Mouse (Mus musculus): Measurements from ENCODE around the gene Slc5a1. TPM values are rescaled to one million over a fixed set of nuclear protein-coding genes. Genes with fewer than 3 reads are reported as not detected.

The Slc5a1 gene
- total RNA-seq, 2 experiments from 2014 or later = not detected

GRCm38 (mm10) chr5:33146837-33147236, 42.8 kb downstream of the Slc5a1 start:
- no peak for ATAC-seq (replicated peaks; ENCODE audit: poor library complexity, severe bottlenecking)

GRCm38 (mm10) chr5:33147691-33148090, 43.7 kb downstream of the Slc5a1 start:
- ATAC-seq (replicated peaks; ENCODE audit: poor library complexity, severe bottlenecking) = no peak

- no peak for ATAC-seq (replicated peaks; ENCODE audit: poor library complexity, severe bottlenecking)
Measured at GRCm38 (mm10) chr5:33193567-33193966, 89.5 kb downstream of the Slc5a1 start.

GRCm38 (mm10) chr5:33195246-33195852, 91.3 kb downstream of the Slc5a1 start:
- no peak for ATAC-seq (replicated peaks; ENCODE audit: poor library complexity, severe bottlenecking)

GRCm38 (mm10) chr5:33200071-33200470, 96.1 kb downstream of the Slc5a1 start:
- no peak for ATAC-seq (replicated peaks; ENCODE audit: poor library complexity, severe bottlenecking)

- no peak for ATAC-seq (replicated peaks; ENCODE audit: poor library complexity, severe bottlenecking)
Measured at GRCm38 (mm10) chr5:33201697-33202096, 97.7 kb downstream of the Slc5a1 start.

- no peak for ATAC-seq (replicated peaks; ENCODE audit: poor library complexity, severe bottlenecking)
Measured at GRCm38 (mm10) chr5:33202516-33203170, 98.6 kb downstream of the Slc5a1 start.

- ATAC-seq (replicated peaks; ENCODE audit: poor library complexity, severe bottlenecking) = no peak
Measured at GRCm38 (mm10) chr5:33203171-33203565, 99.1 kb downstream of the Slc5a1 start.

GRCm38 (mm10) chr5:33203691-33204242, 99.7 kb downstream of the Slc5a1 start:
- ATAC-seq (replicated peaks; ENCODE audit: poor library complexity, severe bottlenecking) = peak; percentile 97

GRCm38 (mm10) chr5:33204284-33204683, 100.3 kb downstream of the Slc5a1 start:
- ATAC-seq (replicated peaks; ENCODE audit: poor library complexity, severe bottlenecking) = no peak

GRCm38 (mm10) chr5:33206328-33206727, 102.3 kb downstream of the Slc5a1 start:
- no peak for ATAC-seq (replicated peaks; ENCODE audit: poor library complexity, severe bottlenecking)

- no peak for ATAC-seq (replicated peaks; ENCODE audit: poor library complexity, severe bottlenecking)
Measured at GRCm38 (mm10) chr5:33207136-33207535, 103.1 kb downstream of the Slc5a1 start.

- ATAC-seq (replicated peaks; ENCODE audit: poor library complexity, severe bottlenecking) = no peak
Measured at GRCm38 (mm10) chr5:33208533-33209245, 104.7 kb downstream of the Slc5a1 start.

- no peak for ATAC-seq (replicated peaks; ENCODE audit: poor library complexity, severe bottlenecking)
Measured at GRCm38 (mm10) chr5:33210515-33210914, 106.5 kb downstream of the Slc5a1 start.

- no peak for ATAC-seq (replicated peaks; ENCODE audit: poor library complexity, severe bottlenecking)
Measured at GRCm38 (mm10) chr5:33211254-33211653, 107.2 kb downstream of the Slc5a1 start.

Other genes starting within 250 kb of the Slc5a1 start
- 33.0 TPM in 2 replicates for gene Prr14l, start 250.0 kb upstream of the Slc5a1 start, total RNA-seq (2014; fragmentation: Nextera tagmentation)
- gene Prr14l, start 250.0 kb upstream of the Slc5a1 start, total RNA-seq (2017) = 31.1 and 31.6 TPM in 2 replicates
- gene Depdc5, start 240.5 kb upstream of the Slc5a1 start, total RNA-seq (2014; fragmentation: Nextera tagmentation) = 37.3 and 48.7 TPM in 2 replicates
- gene Depdc5, start 240.5 kb upstream of the Slc5a1 start, total RNA-seq (2017) = 24.5 and 25.8 TPM in 2 replicates
- gene Ywhah, start 85.4 kb upstream of the Slc5a1 start, total RNA-seq (2014; fragmentation: Nextera tagmentation) = 285 and 301 TPM in 2 replicates
- 123 and 125 TPM in 2 replicates for gene Ywhah, start 85.4 kb upstream of the Slc5a1 start, total RNA-seq (2017)
- gene Spon2, start 114.2 kb downstream of the Slc5a1 start, total RNA-seq (2014; fragmentation: Nextera tagmentation) = not detected in 2 replicates
- gene Spon2, start 114.2 kb downstream of the Slc5a1 start, total RNA-seq (2017) = not detected in 2 replicates
- gene Ctbp1, start 170.8 kb downstream of the Slc5a1 start, total RNA-seq (2014; fragmentation: Nextera tagmentation) = 97.5 and 121 TPM in 2 replicates
- 95.4 and 119 TPM in 2 replicates for gene Ctbp1, start 170.8 kb downstream of the Slc5a1 start, total RNA-seq (2017)
- 46.0 and 68.6 TPM in 2 replicates for gene Maea, start 231.3 kb downstream of the Slc5a1 start, total RNA-seq (2014; fragmentation: Nextera tagmentation)
- gene Maea, start 231.3 kb downstream of the Slc5a1 start, total RNA-seq (2017) = 204 and 205 TPM in 2 replicates